Mouse (Mus musculus) inflammation-experienced regulatory T-cells, adult 6 months (primary cell): ENCODE results near the gene Phyh. TPM values are rescaled to one million over a fixed set of nuclear protein-coding genes. Genes with fewer than 3 reads are reported as not detected.
"Not testable (repeated sequence)": the region's sequence is repeated elsewhere in the genome, so short reads cannot be mapped to it uniquely, and the experiment has no call there.

ENCODE experiments used
- ATAC-seq: one replicate; pipeline ENCODE4 v1.8.0; 2017
- polyA plus RNA-seq, 3 experiments: library from polyadenylated mRNA; unstranded; fragments of 100-300 nt; shearing (Covaris generic); gene quantifications; one replicate each; pipeline ENCODE4 v1.2.1; 2017

The Phyh gene
- polyA plus RNA-seq, 3 experiments from 2014 or later = 86.3 to 122 (median 97.5) TPM

DNA sequence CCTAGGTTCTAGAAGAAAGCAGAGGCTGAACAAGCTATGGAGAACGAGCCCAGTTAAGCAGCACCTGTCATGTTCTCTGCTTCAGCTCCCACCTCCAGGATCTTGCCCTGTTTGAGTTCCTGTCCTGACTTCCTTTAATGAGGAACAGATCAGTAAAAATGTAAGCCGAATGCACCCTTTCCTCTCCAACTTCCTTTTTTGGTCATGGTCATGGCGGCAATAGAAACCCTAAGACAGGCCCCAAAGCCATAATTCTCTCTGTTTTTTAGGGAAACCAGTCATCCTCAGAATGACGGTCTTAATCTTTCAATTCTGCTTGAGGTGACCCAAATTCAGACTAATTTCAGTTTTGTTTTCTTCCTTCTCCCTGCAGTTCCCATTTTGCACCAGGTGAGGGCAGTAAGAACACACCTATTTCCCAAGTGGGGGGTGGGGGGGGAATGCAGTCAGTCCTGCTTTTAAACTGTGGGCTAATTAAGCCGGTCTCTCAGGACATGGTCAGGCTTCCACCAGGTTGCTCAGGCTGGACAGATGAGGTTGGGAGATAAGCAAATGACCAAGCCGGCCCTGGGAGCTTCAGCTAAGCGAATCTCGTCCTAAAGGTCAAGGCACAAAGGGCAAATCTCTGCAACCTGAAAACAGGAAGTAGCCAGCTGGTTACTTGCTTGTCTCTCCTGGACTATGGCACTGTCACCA lies 1.3 kb upstream of the Phyh start:
- peak; percentile 62 for ATAC-seq

DNA sequence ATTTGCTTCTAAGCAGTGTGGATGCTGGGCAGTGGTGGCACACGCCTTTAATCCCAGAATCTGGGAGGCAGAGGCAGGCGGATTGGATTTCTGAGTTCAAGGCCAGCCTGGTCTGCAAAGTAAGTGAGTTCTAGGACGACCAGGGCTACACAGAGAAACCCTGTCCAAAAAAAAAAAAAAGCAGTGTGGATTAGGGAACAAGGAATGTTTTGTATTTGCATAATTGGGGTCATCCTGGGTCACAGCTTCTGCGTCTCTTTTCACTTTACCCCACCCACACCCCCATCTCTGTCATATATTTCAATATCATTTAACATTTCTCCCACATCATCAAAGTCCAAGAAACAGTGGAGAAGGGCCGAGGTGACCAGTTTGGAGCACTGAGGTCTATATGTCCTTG lies 2.2 kb downstream of the Phyh start:
- ATAC-seq = no peak

DNA sequence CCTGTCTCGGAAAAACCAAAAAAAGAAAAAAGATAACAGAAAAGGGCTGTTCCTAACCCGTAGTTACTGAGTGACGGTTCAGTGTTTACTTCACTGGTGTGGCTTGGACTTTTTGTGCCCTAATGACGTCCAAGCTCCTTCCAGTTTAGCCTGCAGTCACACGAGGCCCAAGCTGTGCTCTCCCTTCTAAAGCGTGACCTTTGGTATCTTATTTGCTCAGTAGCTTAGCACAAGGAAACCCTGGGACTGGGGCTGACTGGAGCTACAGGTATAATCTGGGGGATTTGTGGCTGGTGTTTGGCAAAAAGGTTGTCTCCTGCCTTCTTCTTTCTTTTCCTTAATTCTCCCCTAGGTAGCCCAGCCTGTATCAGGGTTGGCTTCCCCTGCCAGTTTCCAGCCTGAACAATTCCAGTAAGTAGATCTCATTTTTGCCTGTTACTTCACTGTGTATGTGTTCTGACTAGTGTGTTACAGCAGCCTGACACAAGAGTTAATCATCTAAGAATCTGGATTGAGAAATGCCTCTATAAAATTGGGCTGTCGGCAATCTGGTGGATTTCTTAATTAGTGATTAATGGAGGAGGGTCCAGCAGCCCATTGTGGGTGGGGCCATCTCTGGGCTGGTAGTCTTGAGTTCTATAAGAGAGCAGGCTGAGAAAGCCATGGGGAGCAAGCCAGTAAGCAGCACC lies 3.8 kb downstream of the Phyh start:
- ATAC-seq = no peak

DNA sequence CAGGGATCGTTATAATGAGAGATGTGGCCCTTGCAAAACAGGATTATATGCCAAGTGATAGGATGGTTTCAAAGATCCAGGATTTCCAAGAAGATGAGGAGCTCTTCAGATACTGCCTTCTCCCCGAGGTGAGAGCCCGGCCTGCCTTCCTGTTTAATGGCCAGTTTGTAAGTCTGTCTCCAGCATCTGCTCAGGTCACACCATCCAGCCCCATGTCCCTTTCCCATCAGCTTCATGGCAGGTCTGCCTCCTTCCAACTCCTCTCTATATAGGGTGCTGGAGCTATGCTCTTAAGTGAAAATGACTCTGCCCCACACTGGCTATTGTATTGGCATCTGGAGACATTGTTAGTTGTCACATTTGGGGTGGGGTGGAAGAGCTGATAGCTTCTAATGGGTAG lies 8.6 kb downstream of the Phyh start:
- no peak for ATAC-seq

DNA sequence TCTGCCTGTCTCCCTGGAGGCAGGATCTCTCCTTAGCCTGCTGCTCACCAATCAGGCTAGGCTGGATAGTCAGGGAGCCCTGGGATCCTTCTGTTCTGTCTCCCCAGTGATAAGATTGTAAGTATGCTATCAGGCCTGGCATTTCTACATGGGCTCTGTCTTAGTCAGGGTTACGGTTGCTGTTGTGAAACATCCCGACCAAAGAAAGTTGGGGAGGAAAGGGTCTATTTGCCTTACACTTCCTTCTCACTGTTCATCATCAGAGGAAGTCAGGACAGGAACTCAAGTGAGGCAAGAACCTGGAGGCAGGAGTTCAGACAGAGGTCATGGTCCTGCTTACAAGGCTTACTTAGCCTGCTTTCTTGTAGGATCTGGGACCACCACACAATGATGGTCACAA lies 10.4 kb downstream of the Phyh start:
- no peak for ATAC-seq

DNA sequence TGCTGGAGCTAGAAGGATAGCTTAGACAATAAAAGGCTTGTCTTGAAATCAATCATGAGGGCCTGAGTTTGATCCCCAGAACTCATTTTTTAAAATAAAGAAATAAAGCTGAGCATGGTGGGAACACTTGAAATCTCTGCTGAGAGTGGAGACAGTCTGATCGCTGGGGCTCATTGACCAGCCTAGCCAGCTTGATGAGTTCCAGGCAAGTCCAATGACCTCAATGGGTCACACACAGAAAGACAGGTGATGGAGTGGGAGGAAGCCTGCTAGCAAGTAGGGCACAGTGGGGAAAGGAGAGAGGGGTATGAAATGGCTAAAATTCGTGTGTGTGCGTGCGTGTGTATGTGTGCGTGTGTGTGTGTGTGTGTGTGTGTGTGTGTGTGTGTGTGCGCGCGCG lies 15.7 kb downstream of the Phyh start:
- ATAC-seq = no peak

DNA sequence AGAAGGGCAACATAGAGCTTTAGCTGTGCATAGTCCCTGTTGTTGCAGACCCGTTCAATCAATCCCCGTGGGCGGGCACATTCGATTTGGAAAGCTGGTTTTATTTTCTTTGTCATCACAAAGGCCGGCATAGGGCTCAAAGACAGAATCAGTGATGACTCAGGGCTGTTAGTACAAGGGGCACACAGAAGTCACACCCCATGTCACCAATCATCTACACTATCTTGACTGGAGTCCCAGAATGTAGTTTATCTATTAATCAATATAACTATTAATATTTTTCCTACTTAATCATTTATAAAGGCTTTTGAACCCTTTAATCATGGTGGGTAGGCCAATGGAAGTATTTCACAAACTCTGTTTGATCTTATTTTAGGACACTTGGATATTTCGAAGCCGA lies 19.1 kb downstream of the Phyh start:
- ATAC-seq = no peak

DNA sequence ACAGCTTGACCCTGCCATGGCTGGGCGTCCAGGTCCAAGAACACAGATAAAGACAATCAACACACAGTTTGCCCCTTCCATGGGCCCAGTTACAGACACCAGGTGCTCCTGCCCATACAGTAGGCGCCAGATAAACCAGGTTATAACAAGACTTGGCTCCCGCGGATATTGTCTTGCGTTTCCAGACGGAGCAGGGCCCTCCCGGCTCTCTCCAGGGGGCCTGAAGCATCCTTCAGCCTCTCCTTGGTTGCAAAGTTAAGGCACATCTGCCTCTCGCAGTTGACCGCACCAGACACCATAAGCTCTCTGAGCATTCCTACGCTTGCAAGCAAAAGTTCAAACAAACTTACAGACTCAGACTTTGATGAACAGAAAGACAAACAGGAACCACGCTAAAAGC lies 22.0 kb downstream of the Phyh start:
- ATAC-seq = no peak

DNA sequence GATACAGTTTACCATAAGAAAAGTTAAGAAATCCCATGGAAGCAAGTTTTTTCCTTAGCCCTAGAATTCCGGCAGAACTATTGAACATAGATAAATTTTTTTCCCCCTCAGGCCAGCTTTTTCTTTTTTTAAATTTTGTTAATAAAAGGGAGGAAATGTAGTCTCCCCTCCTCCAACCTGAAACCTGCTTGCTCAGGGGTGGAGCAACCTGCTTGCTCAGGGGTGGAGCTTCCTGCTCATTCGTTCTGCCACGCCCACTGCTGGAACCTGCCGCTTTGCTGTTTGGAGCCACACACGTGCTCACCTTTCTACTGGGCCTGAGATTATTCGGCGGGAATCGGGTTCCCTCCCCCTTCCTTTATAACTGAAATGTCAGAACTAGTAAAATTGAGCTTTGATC lies 30.9 kb downstream of the Phyh start:
- ATAC-seq = not testable (repeated sequence)

DNA sequence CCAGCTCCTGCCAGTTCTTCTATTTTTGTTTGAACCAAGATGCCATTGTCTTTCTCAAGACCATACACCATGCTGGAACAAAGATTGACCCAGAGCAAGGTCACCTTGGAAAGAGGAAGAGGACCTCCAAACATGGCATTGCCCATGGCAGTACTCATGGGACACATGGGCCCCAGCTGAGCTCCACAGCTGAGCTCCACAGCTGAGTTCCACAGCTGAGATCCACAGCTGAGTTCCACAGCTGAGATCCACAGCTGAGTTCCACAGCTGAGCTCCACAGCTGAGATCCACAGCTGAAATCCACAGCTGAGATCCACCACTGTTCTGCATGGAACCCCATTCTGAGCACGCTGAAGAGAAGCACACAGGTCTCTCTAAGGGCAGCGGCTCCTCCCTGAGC lies 32.2 kb downstream of the Phyh start:
- ATAC-seq = no peak

DNA sequence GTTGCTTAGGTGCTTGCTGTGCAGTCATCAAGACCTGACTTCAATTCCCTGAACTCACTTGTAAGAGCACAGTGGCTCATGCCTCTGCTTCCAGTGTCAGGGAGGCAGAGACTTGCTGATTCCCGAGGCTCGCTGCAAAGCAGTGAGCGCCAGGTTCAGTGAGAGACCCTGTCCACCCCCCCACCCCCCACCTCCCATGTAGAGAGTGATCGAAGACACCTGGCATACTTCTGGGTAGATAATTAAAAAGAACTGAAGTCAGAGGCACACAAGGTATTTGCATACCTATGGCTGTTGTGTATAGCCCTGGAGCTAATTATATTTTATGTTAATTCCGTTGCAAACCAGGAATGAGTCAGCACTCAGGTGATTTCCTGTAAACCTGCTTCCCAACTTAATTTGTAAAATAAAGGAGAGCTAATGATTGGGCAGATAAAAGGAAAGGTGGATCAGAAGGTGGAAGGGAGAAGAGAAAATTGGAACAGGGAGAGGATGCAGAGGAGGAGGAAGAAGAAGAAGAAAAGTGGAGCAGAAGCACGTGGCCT lies 35.5 kb downstream of the Phyh start:
- ATAC-seq = no peak

DNA sequence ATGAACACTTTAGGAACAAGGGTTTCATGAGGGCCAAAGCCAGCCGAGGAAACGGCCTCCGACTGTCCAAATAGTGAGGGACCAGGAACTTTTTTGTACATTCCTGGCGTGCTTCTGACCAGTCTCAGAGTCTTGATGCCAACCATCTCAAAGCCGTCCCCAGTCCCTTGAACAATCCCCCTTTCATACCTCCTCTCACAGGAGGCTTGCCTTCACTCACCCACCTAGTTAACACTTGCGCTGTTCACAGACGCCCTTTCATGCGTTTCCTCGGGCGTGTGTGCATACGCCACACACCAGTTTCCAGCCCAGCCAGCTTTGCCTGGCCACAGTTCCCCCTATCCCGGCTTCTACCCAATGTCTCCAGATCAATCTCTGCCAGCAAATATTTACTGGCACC lies 39.2 kb downstream of the Phyh start:
- no peak for ATAC-seq

DNA sequence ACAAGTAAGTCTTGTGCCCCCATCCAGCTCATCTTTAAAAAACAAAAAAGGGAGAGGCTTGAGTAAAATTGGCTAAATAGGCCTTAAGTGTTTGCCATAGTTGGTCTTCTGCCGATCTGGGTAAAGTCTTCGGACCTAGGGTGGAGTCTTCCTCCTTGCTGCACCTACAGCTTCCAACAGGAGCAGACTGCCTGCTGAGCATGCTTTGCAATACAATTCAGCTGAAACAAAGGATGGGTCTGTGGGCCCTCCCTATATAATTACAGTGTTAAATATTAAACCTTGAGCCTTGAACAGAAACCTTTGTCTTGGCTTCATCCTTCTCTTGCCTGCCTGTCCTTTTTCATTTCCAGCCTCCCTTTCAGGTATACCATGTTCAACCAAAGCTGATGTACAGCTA lies 49.0 kb downstream of the Phyh start:
- no peak for ATAC-seq

DNA sequence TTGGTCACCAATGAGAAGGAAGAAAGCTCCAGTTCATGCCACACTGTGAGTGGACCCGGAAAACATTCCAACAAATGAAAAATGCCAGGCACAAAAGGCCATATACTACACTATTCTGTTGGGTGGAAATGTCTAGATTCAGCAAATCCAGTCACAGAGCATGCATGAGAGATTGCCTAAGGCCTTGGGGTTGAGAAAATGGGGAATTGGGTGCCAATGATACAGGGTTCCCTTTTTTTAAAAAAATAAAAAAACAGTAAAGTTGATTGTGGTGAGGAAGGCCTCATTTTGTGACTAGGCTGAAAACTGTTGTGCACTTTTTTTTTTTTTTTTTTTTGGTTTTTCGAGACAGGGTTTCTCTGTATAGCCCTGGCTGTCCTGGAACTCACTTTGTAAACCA lies 50.3 kb downstream of the Phyh start:
- ATAC-seq = no peak

DNA sequence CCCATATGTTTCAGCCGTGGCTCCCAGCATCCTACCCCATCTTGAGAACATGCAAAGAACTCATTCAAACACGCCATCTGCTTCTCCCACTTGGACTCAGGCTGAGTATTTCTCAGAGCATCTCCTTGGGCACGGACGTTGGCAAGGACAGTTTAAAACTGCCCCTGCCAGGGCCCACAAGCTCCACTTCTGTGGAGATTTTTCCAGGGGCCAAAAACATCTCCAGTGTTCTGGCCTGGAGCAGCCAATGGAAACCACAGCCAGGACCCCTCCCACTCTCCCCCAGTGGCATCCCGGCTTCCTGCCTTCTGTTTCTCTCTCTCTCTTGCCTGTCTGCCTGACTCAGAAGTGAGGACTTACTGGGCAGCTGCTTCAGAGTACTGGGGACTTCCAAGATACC lies 57.0 kb downstream of the Phyh start, which contains the start of gene Ucma:
Gene Ucma (plus strand): TSS at position 316 of the 400 bp plus-strand sequence.
- ATAC-seq = no peak

DNA sequence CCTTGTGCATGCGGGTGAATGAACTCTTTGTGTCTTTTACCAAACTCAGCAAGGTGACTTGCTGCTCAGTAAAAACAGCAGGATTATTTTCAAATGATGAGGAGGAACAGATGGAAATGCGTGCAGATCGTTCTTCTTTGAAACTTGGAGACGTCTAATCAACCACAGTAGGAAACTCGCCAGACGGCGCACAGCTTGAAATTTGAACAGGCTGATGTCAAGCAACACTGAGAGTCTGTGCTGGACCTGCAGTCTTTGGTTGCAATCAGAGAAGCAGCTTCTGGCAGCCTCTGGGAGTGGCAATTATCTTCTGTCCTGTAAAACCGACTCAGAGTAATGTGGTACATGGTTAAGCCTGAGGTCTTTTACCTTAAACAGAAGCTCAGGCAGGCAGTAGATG lies 59.3 kb downstream of the Phyh start:
- ATAC-seq = no peak

DNA sequence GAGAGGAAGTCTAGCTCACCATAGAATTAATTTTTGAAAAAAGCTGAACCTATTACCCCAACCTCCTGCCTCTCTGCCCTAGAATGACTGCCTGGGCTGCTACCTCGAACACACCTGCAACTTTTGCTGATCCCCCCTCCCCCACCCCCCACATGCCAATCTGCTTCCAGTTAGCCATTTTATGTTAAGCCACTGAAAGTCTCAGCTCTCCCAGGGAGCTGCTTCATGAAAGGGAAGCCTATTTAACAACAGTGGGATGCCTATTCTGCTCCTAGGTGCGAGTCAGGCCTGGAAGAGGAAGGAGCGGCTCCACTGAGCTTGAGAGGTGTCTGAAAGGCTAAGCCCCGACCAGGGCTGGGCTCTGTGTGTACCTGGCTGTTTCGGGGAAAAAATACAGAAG lies 65.2 kb downstream of the Phyh start:
- ATAC-seq = no peak

DNA sequence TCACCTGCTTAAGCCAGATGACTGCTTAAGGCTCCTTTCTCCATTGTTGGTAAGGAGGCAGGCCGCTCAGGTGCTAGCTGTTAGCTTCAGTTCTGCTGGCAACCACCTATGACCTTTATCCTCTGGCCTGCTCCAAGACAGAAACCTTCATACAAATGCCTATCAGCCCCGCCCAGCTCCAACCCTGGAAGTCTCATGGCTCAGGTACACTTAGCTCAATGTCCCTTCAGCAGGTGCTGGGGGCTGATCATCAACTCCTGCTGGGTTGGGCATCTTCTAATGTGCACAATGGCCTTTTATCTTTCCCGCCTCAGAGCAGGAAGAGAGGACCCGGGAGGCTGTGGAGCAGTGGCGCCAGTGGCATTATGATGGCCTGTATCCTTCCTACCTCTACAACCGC lies 66.2 kb downstream of the Phyh start:
- ATAC-seq = no peak

DNA sequence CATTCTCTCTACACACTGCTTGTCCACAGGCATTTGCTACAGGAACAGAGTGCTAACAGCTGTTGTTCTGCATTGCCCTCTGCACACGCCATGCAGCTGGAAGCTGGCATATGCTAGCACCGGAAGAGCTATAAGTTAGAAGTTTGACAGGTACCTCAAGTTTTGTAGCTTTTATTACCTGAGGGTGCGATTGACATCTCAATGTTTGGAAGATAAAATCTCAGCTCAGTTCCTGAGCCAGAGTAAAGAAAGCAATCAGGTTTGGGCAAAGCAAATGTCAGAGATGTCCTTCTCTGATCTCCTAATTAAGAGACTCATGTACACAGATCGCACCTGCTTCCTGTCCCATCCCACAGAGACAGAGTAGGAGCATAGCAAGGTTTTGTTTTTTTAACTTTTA lies 68.0 kb downstream of the Phyh start:
- no peak for ATAC-seq

DNA sequence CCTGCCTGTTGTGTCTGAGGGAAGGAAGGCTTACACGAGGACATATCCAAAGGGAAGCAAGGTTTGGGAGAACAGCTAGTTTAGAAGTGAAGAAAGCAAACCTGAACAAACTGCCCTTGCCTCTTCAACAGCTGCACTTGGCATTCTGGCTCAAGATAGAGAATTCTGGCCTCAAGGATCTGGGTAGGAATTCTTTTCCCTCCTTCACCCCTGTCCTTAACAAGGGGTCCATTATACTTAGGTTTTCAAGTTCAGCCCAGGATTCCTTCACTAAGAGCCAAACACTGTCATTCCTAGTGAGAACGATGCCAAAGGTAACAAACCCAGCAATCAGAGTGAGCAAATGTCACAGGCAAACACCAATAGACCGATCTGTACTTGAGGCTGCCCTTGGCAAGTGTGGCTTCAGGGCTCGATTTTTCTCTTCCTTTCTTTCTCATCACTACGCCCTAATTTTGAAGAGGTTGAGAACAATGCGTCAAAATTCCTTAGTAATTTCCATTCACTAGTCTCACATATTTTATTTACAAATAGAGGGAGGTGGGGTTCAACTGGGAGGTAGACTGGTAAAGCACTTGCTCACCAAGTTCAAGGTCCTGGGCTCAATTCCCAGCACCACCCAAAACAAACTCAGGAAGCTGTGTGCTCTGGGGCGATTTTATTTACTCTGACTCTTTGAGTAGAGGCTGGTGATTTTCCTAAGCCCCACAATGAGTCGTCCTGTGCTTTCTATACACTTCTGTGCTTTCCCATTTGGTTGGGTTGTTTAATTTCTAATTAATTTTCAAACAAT lies 68.8 kb downstream of the Phyh start:
- ATAC-seq = no peak
